Mouse (Mus musculus) cerebellum, adult 2 months (tissue): ENCODE results near the gene Lasp1.

Source experiments
- CTCF ChIP-seq: fragments of 200-500 bp; IDR thresholded peaks from 2 replicates; pipeline ENCODE4 v1.5.1; 2011; ENCODE audit warnings: low read depth, mild to moderate bottlenecking, control low read depth, low read length, moderate library complexity, borderline replicate concordance; ENCODE audit not compliant: insufficient read depth
- POLR2A ChIP-seq: fragments of 200-500 bp; IDR thresholded peaks from 2 replicates; pipeline ENCODE4 v1.6.1; 2011; ENCODE audit warnings: low read length, control low read depth, borderline replicate concordance; ENCODE audit not compliant: insufficient read depth

GRCm38 (mm10) chr11:97766154-97766881, 32.5 kb upstream of the Lasp1 start, which contains the start of gene Cwc25:
- TF ChIP-seq CTCF (no peak), POLR2A (peak; percentile 93; the same call in 1 of the 2 replicates)
